Mouse (Mus musculus) cortical plate, adult 2 months (tissue): Measurements from ENCODE around the gene Lmo2.

ENCODE experiments used
- CTCF ChIP-seq: fragments of 200-500 bp; IDR thresholded peaks from 2 replicates; pipeline ENCODE4 v1.5.1; 2011; ENCODE audit warnings: mild to moderate bottlenecking, control low read depth, low read length; ENCODE audit not compliant: insufficient read depth; ENCODE audit errors: extremely low read depth
- POLR2A ChIP-seq: fragments of 200-500 bp; IDR thresholded peaks from 2 replicates; pipeline ENCODE4 v1.6.1; 2011; ENCODE audit warnings: mild to moderate bottlenecking, low read length, control low read depth; ENCODE audit not compliant: insufficient read depth; ENCODE audit errors: extremely low read depth

DNA sequence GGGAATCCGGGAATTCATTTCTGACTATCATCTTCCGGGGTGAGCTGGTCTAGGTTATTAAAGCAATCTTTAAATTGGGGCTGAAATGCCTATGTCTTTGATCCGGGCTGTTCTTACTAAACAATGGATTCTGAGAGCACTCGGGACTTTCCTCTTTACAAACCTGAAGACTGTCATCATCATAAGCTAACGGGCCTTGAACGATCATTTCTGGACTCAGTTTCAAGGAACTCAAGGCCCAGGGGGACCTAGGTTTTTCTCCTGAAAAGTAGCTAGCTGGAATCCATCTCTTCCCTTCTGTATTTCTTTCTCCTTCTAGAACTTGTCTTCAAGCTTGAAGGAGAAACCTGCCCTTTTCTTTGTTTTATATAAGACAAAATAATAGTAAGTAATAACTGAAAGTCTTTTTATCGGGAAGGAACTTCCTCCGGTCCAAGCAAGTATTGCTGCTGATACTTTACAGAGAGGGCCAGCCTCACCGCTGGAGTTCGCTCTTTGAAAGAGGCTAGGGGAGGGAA lies 11.2 kb downstream of the Lmo2 start:
- no peak for TF ChIP-seq CTCF
- no peak for TF ChIP-seq POLR2A
